Mouse (Mus musculus): ENCODE results near the gene Cpeb3. TPM values are rescaled to one million over a fixed set of nuclear protein-coding genes. Genes with fewer than 3 reads are reported as not detected.
"Not testable (repeated sequence)": the region's sequence is repeated elsewhere in the genome, so short reads cannot be mapped to it uniquely, and the experiment has no call there.

Cpeb3 gene
- total RNA-seq, 2 experiments from 2014 or later = 59.6 to 61.8 TPM

GRCm38 (mm10) chr19:37207303-37208175, 862 bp downstream of the Cpeb3 start, which contains the start of gene March5:
March5 (plus strand) TSS chr19:37207543.
- DNase-seq (ENCODE audit: low spot score in 2 of 2) = peak; percentile 89 to 91

GRCm38 (mm10) chr19:37206641-37207302, 1.6 kb downstream of the Cpeb3 start:
- peak in 1 of 2 experiments; percentile 37 for DNase-seq (ENCODE audit: low spot score in 2 of 2)

GRCm38 (mm10) chr19:37205155-37205554, 3.2 kb downstream of the Cpeb3 start:
- DNase-seq (ENCODE audit: low spot score in 2 of 2) = not testable (repeated sequence)

- no peak for DNase-seq (ENCODE audit: low spot score in 2 of 2)
These were observed 5.0 kb downstream of the Cpeb3 start for GRCm38 (mm10) chr19:37203371-37203770.

GRCm38 (mm10) chr19:37199889-37200288, 8.5 kb downstream of the Cpeb3 start:
- DNase-seq (ENCODE audit: low spot score in 2 of 2) = no peak

GRCm38 (mm10) chr19:37198165-37198880, 10.1 kb downstream of the Cpeb3 start:
- DNase-seq (ENCODE audit: low spot score in 2 of 2) = no peak

GRCm38 (mm10) chr19:37192475-37193058, 15.8 kb downstream of the Cpeb3 start:
- DNase-seq (ENCODE audit: low spot score in 2 of 2) = no peak

GRCm38 (mm10) chr19:37188366-37188948, 19.9 kb downstream of the Cpeb3 start:
- DNase-seq (ENCODE audit: low spot score in 2 of 2) = no peak

- peak in 1 of 2 experiments; percentile 83 for DNase-seq (ENCODE audit: low spot score in 2 of 2)
These were observed 30.3 kb downstream of the Cpeb3 start for GRCm38 (mm10) chr19:37177819-37178708.

- DNase-seq (ENCODE audit: low spot score in 2 of 2) = no peak
These were observed 31.4 kb downstream of the Cpeb3 start for GRCm38 (mm10) chr19:37176879-37177462.

GRCm38 (mm10) chr19:37175919-37176318, 32.5 kb downstream of the Cpeb3 start:
- peak in 1 of 2 experiments; percentile 46 for DNase-seq (ENCODE audit: low spot score in 2 of 2)

- DNase-seq (ENCODE audit: low spot score in 2 of 2) = no peak
These were observed 33.0 kb downstream of the Cpeb3 start for GRCm38 (mm10) chr19:37175436-37175805.

- peak; percentile 69 to 79 for DNase-seq (ENCODE audit: low spot score in 2 of 2)
These were observed 33.5 kb downstream of the Cpeb3 start for GRCm38 (mm10) chr19:37174716-37175435.

- DNase-seq (ENCODE audit: low spot score in 2 of 2) = peak; percentile 48 to 55
These were observed 34.2 kb downstream of the Cpeb3 start for GRCm38 (mm10) chr19:37174116-37174715.

- peak in 1 of 2 experiments; percentile 20 for DNase-seq (ENCODE audit: low spot score in 2 of 2)
These were observed 34.9 kb downstream of the Cpeb3 start for GRCm38 (mm10) chr19:37173331-37174115.

- peak in 1 of 2 experiments; percentile 22 for DNase-seq (ENCODE audit: low spot score in 2 of 2)
These were observed 35.8 kb downstream of the Cpeb3 start for GRCm38 (mm10) chr19:37172566-37173130.

GRCm38 (mm10) chr19:37172096-37172495, 36.3 kb downstream of the Cpeb3 start:
- no peak for DNase-seq (ENCODE audit: low spot score in 2 of 2)
